Mouse (Mus musculus) liver, adult 2 months (tissue): ENCODE data around the gene Dydc1.

Experiments
- CTCF ChIP-seq: fragments of 200-500 bp; IDR thresholded peaks from 2 replicates; pipeline ENCODE4 v1.5.1; 2011; ENCODE audit warnings: low read depth, low read length, control low read depth
- POLR2A ChIP-seq: fragments of 200-500 bp; IDR thresholded peaks from 2 replicates; pipeline ENCODE4 v1.6.1; 2011; ENCODE audit warnings: low read length, control low read depth; ENCODE audit not compliant: insufficient read depth; ENCODE audit errors: extremely low read depth

- TF ChIP-seq POLR2A (no peak), CTCF (no peak)
Measured at GRCm38 (mm10) chr14:41100712-41101111, 28.0 kb downstream of the Dydc1 start.
